Mouse (Mus musculus): ENCODE data around the gene Nop58.
"Not testable (repeated sequence)": the region's sequence is repeated elsewhere in the genome, so short reads cannot be mapped to it uniquely, and the experiment has no call there.

Nop58 gene

GRCm38 (mm10) chr1:59684819-59685755 is at the start of gene Nop58:
TSS of gene Nop58 (plus strand) at chr1:59684971.
- DNase-seq: peak; percentile 87 to 92

GRCm38 (mm10) chr1:59636349-59636748 is 48.4 kb upstream of the Nop58 start:
- DNase-seq: no peak

DNA sequence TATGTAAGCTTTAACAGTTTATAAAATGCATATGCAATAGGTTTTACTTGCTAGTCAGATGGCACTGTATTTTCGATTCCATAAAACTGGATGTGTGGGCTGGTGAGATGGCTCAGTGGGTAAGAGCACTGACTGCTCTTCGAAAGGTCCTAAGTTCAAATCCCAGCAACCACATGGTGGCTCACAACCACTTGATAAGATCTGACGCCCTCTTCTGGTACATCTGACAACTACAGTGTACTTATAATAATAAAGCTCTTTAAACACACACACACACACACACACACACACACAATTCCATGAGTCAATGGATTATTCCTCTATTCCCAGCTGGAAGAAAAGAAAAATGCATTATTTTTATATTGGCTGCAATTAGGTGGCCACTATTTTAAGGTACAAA is 46.4 kb upstream of the Nop58 start:
- DNase-seq: no peak

- DNase-seq: no peak
These were observed 42.3 kb upstream of the Nop58 start for GRCm38 (mm10) chr1:59642488-59642887.

GRCm38 (mm10) chr1:59646502-59646901 is 38.3 kb upstream of the Nop58 start:
- DNase-seq: not testable (repeated sequence)

- DNase-seq: no peak
These were observed 33.5 kb upstream of the Nop58 start for GRCm38 (mm10) chr1:59651201-59651819.

DNA sequence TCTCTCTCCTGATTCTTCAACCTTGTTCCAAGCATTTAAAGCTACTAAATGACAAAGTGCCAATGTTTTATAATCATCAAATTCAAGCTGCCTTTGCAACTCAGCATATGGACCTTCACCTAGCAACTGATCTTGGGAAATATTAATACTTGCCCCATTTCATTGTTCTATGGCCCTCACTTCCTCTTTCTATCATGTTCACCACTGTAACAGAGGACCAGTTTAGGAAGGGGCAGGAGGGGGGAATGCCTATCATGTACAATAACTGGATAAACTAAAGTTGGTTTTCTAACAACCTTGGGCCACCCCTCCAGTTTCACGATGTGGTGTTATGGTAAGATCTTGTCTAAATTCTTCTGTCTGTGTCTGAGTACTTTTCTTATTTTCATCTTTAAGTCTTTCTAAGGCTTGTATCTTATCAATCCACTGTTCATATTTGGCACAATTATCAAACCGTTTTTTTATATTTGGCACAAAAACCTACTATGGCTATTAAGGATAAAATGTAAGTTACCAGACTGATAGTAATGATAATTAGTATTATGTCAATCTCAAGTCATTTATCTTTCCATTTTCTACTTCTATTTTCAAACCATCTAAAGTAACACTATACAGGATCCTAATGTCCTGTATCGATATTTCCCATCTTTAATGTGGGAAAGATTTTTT is 31.4 kb upstream of the Nop58 start:
- DNase-seq: no peak

DNA sequence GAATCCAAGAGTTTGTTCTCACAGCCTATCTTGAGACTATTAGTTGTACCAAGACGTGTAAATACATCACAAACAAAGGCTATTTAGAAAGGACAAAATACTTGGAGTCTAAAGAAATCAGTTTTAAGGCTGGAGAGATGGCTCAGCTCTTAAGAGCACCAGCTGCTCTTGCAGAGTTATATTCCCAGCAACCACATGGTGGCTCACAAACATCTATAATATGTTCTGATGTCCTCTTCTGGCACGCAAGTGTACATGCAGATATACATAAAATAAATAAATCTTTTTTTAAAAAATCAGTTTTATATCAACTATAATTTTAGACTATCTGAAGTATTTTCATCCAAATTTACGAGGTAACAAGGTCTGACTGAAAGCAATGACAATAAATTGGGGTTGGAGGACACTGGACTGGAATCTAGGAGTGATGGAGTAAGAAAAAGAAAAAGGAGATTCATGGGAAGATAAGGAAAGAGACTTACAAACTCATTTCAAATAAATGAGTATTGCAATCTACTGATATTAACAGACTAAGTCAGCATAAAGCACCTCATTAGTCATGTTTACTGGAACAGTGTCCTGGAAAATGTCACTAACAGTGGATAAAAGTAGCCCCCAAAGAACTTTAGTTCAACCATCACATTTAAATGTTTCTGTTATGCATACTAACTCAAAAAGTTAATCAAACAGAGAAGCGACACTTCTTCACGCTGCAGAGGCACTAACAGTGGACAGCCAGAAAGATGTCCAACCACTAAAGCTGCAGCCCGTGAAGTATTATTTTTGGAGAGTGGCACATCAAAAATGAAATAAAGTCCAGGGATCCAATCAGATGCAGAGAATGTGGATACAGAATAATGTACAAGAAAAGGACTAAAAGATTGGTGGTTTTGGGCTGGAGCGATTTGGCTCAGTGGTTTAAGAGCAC is 28.3 kb upstream of the Nop58 start:
- no peak for DNase-seq

- no peak for DNase-seq
These were observed 21.2 kb upstream of the Nop58 start for GRCm38 (mm10) chr1:59663456-59664135.

- DNase-seq: no peak
These were observed 15.9 kb upstream of the Nop58 start for GRCm38 (mm10) chr1:59668871-59669270.

GRCm38 (mm10) chr1:59669962-59670630 is 14.7 kb upstream of the Nop58 start:
- peak; percentile 42 to 45 for DNase-seq

- DNase-seq: peak; percentile 90 to 91
These were observed 14.1 kb upstream of the Nop58 start, which contains the start of gene Sumo1 for GRCm38 (mm10) chr1:59670641-59671168. TSS of gene Sumo1 (minus strand) at chr1:59670834.

- DNase-seq: no peak
These were observed 11.1 kb upstream of the Nop58 start for GRCm38 (mm10) chr1:59673661-59674060.

DNA sequence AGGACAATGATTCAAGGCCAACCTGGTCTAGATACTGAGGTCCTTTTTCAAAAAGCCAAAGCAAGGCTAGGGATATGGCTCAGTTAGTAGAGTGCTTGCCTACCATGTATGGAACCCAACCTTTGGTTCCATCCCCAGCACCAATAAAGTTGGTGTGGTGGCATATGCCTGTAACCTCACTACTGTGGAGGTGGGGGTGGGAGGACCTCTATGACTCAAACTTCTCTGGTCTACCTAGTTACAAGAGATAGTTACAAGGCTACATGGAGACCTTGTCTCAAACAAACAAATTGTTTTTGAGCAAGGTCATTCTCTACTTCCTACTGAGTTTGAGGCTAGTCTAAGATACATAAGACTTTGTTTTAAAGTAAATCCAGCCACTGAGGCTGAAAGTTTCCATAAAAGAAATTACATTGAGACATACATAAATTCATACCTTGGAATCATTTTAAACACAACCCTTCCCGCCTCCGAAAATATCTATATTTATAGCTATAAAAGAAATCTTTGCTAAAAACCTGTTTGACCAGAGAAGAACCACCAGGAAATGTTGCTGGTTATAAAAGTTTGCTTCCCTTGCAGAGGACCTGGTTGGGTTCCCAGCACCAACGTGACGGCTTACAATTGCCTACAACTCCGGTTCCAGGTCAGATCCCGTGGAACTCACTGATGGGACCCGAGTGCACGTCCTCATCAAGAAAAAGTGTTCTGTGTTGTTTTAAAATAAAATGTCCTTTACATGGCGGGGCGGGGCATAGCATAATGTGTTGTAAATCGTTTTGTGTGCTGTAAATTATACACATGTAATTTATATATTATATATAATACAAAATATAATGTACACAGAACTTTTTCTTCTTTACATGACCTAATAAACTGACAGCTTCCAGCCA is 599 bp upstream of the Nop58 start:
- DNase-seq: peak; percentile 13 to 47

- DNase-seq: no peak
These were observed 2.7 kb downstream of the Nop58 start for GRCm38 (mm10) chr1:59687493-59687892.

- no peak for DNase-seq
These were observed 5.7 kb downstream of the Nop58 start for GRCm38 (mm10) chr1:59690467-59690866.

DNA sequence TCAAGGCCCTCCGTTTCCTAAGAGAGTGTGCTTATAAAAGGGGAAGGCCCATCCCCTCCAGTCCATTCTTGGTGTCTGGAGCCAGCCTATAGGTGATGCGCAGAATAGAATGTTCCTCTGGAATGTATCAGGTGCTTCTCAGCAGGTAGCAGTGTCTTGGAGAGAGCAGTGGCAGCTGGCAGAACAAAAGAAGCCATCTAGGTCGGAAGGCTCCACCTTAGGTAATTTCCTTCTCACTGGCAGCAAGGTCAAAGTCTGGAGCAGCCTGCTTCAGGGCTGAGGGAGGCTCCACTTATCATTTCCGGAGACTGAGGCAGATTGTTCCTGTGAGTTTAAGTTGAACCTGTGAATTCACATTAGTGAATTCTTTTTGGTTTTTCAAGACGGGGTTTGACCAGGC is 13.0 kb downstream of the Nop58 start:
- no peak for DNase-seq

DNA sequence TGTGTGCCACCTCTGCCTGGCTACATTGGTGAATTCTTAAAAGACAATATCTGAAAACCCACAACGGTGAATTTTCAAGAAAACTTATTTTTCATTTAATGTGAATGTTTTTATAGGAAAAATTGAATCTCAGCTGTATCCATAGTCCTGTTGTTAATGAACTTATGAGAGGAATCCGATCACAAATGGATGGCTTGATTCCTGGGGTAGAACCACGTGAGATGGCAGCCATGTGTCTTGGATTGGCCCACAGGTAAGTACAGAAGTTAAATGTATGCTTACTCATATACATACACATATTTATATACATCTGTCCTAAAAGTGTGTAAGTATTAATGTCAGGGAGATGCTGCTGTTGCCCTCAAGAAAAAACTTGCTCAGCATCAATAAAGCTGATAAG is 13.4 kb downstream of the Nop58 start:
- no peak for DNase-seq

DNA sequence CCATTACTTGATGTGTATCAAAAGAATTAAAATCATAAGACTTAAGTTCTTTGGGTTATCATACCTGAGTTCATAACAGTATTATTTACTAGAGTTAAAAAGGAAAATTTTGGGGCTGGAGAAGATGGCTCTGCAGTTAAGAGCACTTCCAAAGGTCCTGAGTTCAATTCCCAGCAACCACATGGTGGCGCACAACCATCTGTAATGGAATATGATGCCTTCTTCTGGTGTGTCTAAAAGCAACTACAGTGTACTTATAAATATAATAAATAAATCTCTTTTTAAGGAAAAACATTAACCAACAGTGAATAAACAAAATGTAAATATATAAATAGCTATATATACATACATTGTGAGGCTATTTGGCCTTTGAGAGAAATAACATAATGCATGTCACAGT is 17.0 kb downstream of the Nop58 start:
- DNase-seq: no peak

DNA sequence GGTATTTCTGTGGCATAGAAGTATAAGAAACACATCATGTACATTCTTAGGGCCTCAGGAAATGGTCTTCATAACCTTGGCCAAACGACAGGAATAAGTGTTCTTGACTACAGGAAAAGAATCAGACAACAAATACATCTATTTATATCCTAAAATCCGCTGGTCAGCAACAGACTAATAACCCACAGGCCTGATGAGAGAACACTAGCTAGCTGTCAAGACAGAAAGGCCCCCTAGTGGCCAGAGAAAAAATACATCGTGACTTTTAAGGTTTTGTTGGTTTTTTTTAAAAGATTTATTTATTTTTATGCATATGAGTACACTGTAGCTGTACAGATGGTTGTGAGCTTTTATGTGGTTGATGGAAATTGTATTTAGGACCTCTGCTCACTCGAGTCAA is 35.1 kb downstream of the Nop58 start:
- peak; percentile 21 to 31 for DNase-seq

All from cerebellum, adult 18-20 months (tissue).